20 mouse cellular contexts compared by ENCODE assay signal in genomic region chr8:32958331-32958730, GRCm38 (mm10).
"Had no signal": no experiment of that assay in that cellular context is flagged by ENCODE, and none has a peak within 500 bp of the region (broad histone marks: within the 10 kb centered on the region; RNA-seq: fewer than 3 reads in every experiment).

No protein-coding gene starts in this region.

- H3K4me3 ChIP-seq: kidney, embryonic 15.5 days; left cerebral cortex, adult 2 months; limb, embryonic 10.5 days; limb, embryonic 13.5 days; liver, embryonic 12.5 days; liver, embryonic 15.5 days; lung, embryonic 15.5 days; megakaryocyte, embryonic 14.5 days; midbrain, embryonic 10.5 days had no signal

- H3K27me3 ChIP-seq: kidney, embryonic 15.5 days; limb, embryonic 13.5 days; liver, embryonic 12.5 days; liver, embryonic 15.5 days; lung, embryonic 15.5 days; megakaryocyte, embryonic 14.5 days had no signal

- H3K27ac ChIP-seq: kidney, embryonic 15.5 days; left cerebral cortex, adult 2 months; limb, embryonic 10.5 days; limb, embryonic 13.5 days; liver, embryonic 12.5 days; liver, embryonic 15.5 days; lung, embryonic 15.5 days; midbrain, embryonic 10.5 days had no signal

- H3K4me2 ChIP-seq: kidney, embryonic 15.5 days; limb, embryonic 13.5 days; liver, embryonic 12.5 days; liver, embryonic 15.5 days; lung, embryonic 15.5 days had no signal

- H3K9me3 ChIP-seq: kidney, embryonic 15.5 days; limb, embryonic 10.5 days; liver, embryonic 15.5 days; lung, embryonic 15.5 days; midbrain, embryonic 10.5 days had no signal

- H3K9ac ChIP-seq: kidney, embryonic 15.5 days; limb, embryonic 13.5 days; liver, embryonic 12.5 days; liver, embryonic 15.5 days; lung, embryonic 15.5 days had no signal

- ATAC-seq: liver, embryonic 12.5 days had no signal

- DNase-seq: kidney, adult 11 months; kidney, adult 8-10 months; kidney, postnatal 10 days; kidney, postnatal 36 days; layer of hippocampus, postnatal 36 days; liver; lung, adult 18-20 months; lung, postnatal 10 days; lung, postnatal 36 days; thymus, adult 18-20 months; thymus, postnatal 4 days had no signal

- H3K36me3 ChIP-seq: kidney, embryonic 15.5 days; limb, embryonic 10.5 days; limb, embryonic 13.5 days; liver, embryonic 12.5 days; liver, embryonic 15.5 days; lung, embryonic 15.5 days; midbrain, embryonic 10.5 days had no signal

- H3K4me1 ChIP-seq: kidney, embryonic 15.5 days; limb, embryonic 10.5 days; limb, embryonic 13.5 days; liver, embryonic 12.5 days; liver, embryonic 15.5 days; lung, embryonic 15.5 days; megakaryocyte, embryonic 14.5 days; midbrain, embryonic 10.5 days had no signal
